ENCODE assay signal across 16 mouse cellular contexts in genomic region chr15:101927340-101928080, GRCm38 (mm10). TPM values are rescaled to one million over a fixed set of nuclear protein-coding genes. Genes with fewer than 3 reads are reported as not detected.
DNase-seq lines count a peak whose midpoint lies in the region; ATAC-seq and TF ChIP-seq lines count a peak whose summit lies in the region.
"Had no signal": no experiment of that assay in that cellular context is flagged by ENCODE, and none has a peak within 500 bp of the region (broad histone marks: within the 10 kb centered on the region; RNA-seq: fewer than 3 reads in every experiment).

No protein-coding gene starts in this region.

- no peak overlapping the region for H3K27ac ChIP-seq in heart, adult 2 months
- no peak overlapping the region for H3K27ac ChIP-seq in heart, embryonic 11.5 days (ENCODE audit: low read depth, low read length)
- H3K27ac ChIP-seq in hindbrain, embryonic 14.5 days, result no peak overlapping the region

- no peak for TF ChIP-seq POLR2A in heart, adult 2 months (IDR thresholded peaks at IDR 0.05; ENCODE audit: insufficient read depth, low read depth, low read length)

- H3K9me3 ChIP-seq in heart, embryonic 11.5 days (replicated peaks; ENCODE audit: control insufficient read depth, low read length), result no peaks in the 10 kb centered on the region
- no peaks in the 10 kb centered on the region for H3K9me3 ChIP-seq in hindbrain, embryonic 14.5 days (ENCODE audit: control insufficient read depth, low read length)

- intact Hi-C loops in heart, adult 2 months (cut with DNase I), result no loop called here

- no peak for TF ChIP-seq EP300 in heart, adult 2 months (IDR thresholded peaks at IDR 0.05; ENCODE audit: insufficient read depth, low read depth, low read length)

- ATAC-seq in heart, embryonic 11.5 days (replicated peaks; ENCODE audit: insufficient number of reproducible peaks, low FRiP score, low TSS enrichment), result no peak
- ATAC-seq in hindbrain, embryonic 14.5 days (ENCODE audit: low FRiP score), result no peak
- ATAC-seq: midbrain, embryonic 16.5 days had no signal

- H3K4me2 ChIP-seq in heart, embryonic 11.5 days, result no peak overlapping the region
- H3K4me2 ChIP-seq in hindbrain, embryonic 14.5 days (replicated peaks), result no peak overlapping the region
- H3K4me2 ChIP-seq: lung, embryonic 14.5 days had no signal

- 49% methylated on average over 12 of the region's 12 CpGs for WGBS in heart, adult 2 months
- WGBS in heart, embryonic 11.5 days (ENCODE audit: insufficient replicate concordance), result 67% methylated on average over 12 of the region's 12 CpGs
- WGBS in hindbrain, embryonic 14.5 days, result 80% methylated on average over 12 of the region's 12 CpGs

- no peaks in the 10 kb centered on the region; the same call in 1 of the 2 replicates for H3K4me1 ChIP-seq in heart, adult 2 months (ENCODE audit: control insufficient read depth, insufficient read depth, low read length)
- H3K4me1 ChIP-seq in heart, embryonic 11.5 days (ENCODE audit: control insufficient read depth, insufficient read depth, low read length), result 0 out of 2 replicates have a peak, but pooled peaks cover 14% of the 10 kb centered on the region
- peaks cover 17% of the 10 kb centered on the region; the same call in 1 of the 2 replicates for H3K4me1 ChIP-seq in hindbrain, embryonic 14.5 days (replicated peaks; ENCODE audit: control insufficient read depth, insufficient read depth, low read length)

- H3K27me3 ChIP-seq in heart, adult 2 months (ENCODE audit: control insufficient read depth, insufficient read depth, low read length), result no peaks in the 10 kb centered on the region; the same call in 1 of the 2 replicates
- H3K27me3 ChIP-seq in heart, embryonic 11.5 days (ENCODE audit: control insufficient read depth, insufficient read depth, low read length), result 0 out of 2 replicates have a peak, but pooled peaks cover 7% of the 10 kb centered on the region
- peaks cover 10% of the 10 kb centered on the region; the same call in 1 of the 2 replicates for H3K27me3 ChIP-seq in hindbrain, embryonic 14.5 days (ENCODE audit: control insufficient read depth, insufficient read depth, low read length)

- no peaks in the 10 kb centered on the region for H3K79me2 ChIP-seq in heart, adult 2 months (replicated peaks; ENCODE audit: control insufficient read depth, insufficient read depth, low read length)

- H3K9ac ChIP-seq in heart, adult 2 months (ENCODE audit: low read depth, low read length), result no peak overlapping the region
- H3K9ac ChIP-seq in heart, embryonic 11.5 days (ENCODE audit: low read depth, low read length), result no peak overlapping the region
- no peak overlapping the region for H3K9ac ChIP-seq in hindbrain, embryonic 14.5 days
- H3K9ac ChIP-seq: lung, embryonic 14.5 days had no signal

- no peaks in the 10 kb centered on the region for H3K36me3 ChIP-seq in heart, adult 2 months (ENCODE audit: control insufficient read depth, insufficient read depth, low read length)
- no peaks in the 10 kb centered on the region for H3K36me3 ChIP-seq in heart, embryonic 11.5 days (ENCODE audit: control insufficient read depth, insufficient read depth, low read length)
- no peaks in the 10 kb centered on the region for H3K36me3 ChIP-seq in hindbrain, embryonic 14.5 days (replicated peaks; ENCODE audit: control insufficient read depth, insufficient read depth)

- peak; percentile 30 to 37 for DNase-seq in heart, adult 2 months
- DNase-seq in adrenal gland, adult 2 months, result peak; percentile 75
- DNase-seq in kidney, adult 18-20 months, result peak; percentile 83
- peak; percentile 29 for DNase-seq in ovary, postnatal 10 days (ENCODE audit: low spot score)
- DNase-seq in thymus, postnatal 10 days (ENCODE audit: low spot score in 2 of 2), result no peak
- DNase-seq in cerebellum, postnatal 25 days, result no peak
- no peak for DNase-seq in hindbrain, embryonic 14.5 days (ENCODE audit: low spot score)
- DNase-seq: cerebellum, adult 2 months; gastrocnemius, postnatal 10 days; lung, embryonic 14.5 days had no signal

- no peak for TF ChIP-seq CTCF in heart, adult 2 months (IDR thresholded peaks at IDR 0.05)

- no peak overlapping the region for H3K4me3 ChIP-seq in heart, adult 2 months
- no peak overlapping the region for H3K4me3 ChIP-seq in heart, embryonic 11.5 days (ENCODE audit: low read depth, low read length)
- H3K4me3 ChIP-seq in hindbrain, embryonic 14.5 days (replicated peaks; ENCODE audit: low read length), result no peak overlapping the region
- H3K4me3 ChIP-seq: erythroblast, embryonic 14.5 days had no signal

RNA-seq across cellular contexts. Expression of gene Krt4, which starts 3.0 kb away (rescaled TPM):
- not detected for total RNA-seq in heart, adult 2 months (2021)
- polyA plus RNA-seq in heart, adult 2 months (2012; rRNA removed), result 0.43 TPM in 1 of 2 replicates, not detected in the other
- 0.07 TPM in 1 of 2 replicates, not detected in the other for polyA plus RNA-seq in heart, embryonic 11.5 days (2014; fragmentation: Nextera tagmentation; extraction: Ambion mirVana)
- not detected for total RNA-seq in adrenal gland, adult 2 months (2021)
- 0.08 and 0.33 TPM in 2 replicates for polyA plus RNA-seq in adrenal gland, adult 2 months (2012; rRNA removed)
- not detected in 2 replicates for polyA plus RNA-seq in hindbrain, embryonic 14.5 days (2014; fragmentation: Nextera tagmentation; extraction: Ambion mirVana)
- total RNA-seq: left cerebral cortex, adult 8-10 months had no signal
- polyA plus RNA-seq: cerebellum, adult 2 months; erythroblast, embryonic 14.5 days; hindbrain, embryonic 11.5 days; midbrain, embryonic 16.5 days had no signal

RNA-seq across cellular contexts. Expression of gene Krt79, which starts 12.6 kb away (rescaled TPM):
- under 1 TPM in 1 of 2 experiments, not detected in 1; 0.27 TPM for total RNA-seq in heart, adult 2 months (2021)
- 1.5 and 2.3 TPM in 2 replicates for polyA plus RNA-seq in heart, adult 2 months (2012; rRNA removed)
- 1.2 and 1.7 TPM in 2 replicates for polyA plus RNA-seq in heart, embryonic 11.5 days (2014; fragmentation: Nextera tagmentation; extraction: Ambion mirVana)
- total RNA-seq in adrenal gland, adult 2 months (2021), result 1 to 10 TPM; 1.1 to 2.3 TPM
- 0.26 and 1.8 TPM in 2 replicates for polyA plus RNA-seq in adrenal gland, adult 2 months (2012; rRNA removed)
- polyA plus RNA-seq in hindbrain, embryonic 14.5 days (2014; fragmentation: Nextera tagmentation; extraction: Ambion mirVana), result 0.29 TPM in 1 of 2 replicates, not detected in the other
- total RNA-seq: gastrocnemius, postnatal 10 days; left cerebral cortex, adult 8-10 months; neutrophil, adult 5-6 weeks had no signal
- polyA plus RNA-seq: cerebellum, adult 2 months; erythroblast, embryonic 14.5 days; hindbrain, embryonic 11.5 days had no signal

RNA-seq across cellular contexts. Expression of gene Krt78, which starts 26.6 kb away (rescaled TPM):
- under 1 TPM in 1 of 2 experiments, not detected in 1; 0.08 TPM for total RNA-seq in heart, adult 2 months (2021)
- polyA plus RNA-seq in heart, adult 2 months (2012; rRNA removed), result not detected in 2 replicates
- polyA plus RNA-seq in heart, embryonic 11.5 days (2014; fragmentation: Nextera tagmentation; extraction: Ambion mirVana), result not detected in 2 replicates
- not detected for total RNA-seq in adrenal gland, adult 2 months (2021)
- not detected in 2 replicates for polyA plus RNA-seq in adrenal gland, adult 2 months (2012; rRNA removed)
- polyA plus RNA-seq in hindbrain, embryonic 14.5 days (2014; fragmentation: Nextera tagmentation; extraction: Ambion mirVana), result 0.07 TPM in 1 of 2 replicates, not detected in the other
- total RNA-seq: gastrocnemius, postnatal 10 days; left cerebral cortex, adult 8-10 months; neutrophil, adult 5-6 weeks had no signal
- polyA plus RNA-seq: cerebellum, adult 2 months; hindbrain, embryonic 11.5 days; midbrain, embryonic 16.5 days had no signal

RNA-seq across cellular contexts. Expression of gene Krt76, which starts 34.8 kb away (rescaled TPM):
- not detected for total RNA-seq in heart, adult 2 months (2021)
- polyA plus RNA-seq in heart, adult 2 months (2012; rRNA removed), result not detected in 2 replicates
- polyA plus RNA-seq in heart, embryonic 11.5 days (2014; fragmentation: Nextera tagmentation; extraction: Ambion mirVana), result not detected in 2 replicates
- total RNA-seq in adrenal gland, adult 2 months (2021), result not detected
- not detected in 2 replicates for polyA plus RNA-seq in adrenal gland, adult 2 months (2012; rRNA removed)
- polyA plus RNA-seq in hindbrain, embryonic 14.5 days (2014; fragmentation: Nextera tagmentation; extraction: Ambion mirVana), result not detected in 2 replicates
- total RNA-seq: gastrocnemius, postnatal 10 days; left cerebral cortex, adult 8-10 months; neutrophil, adult 5-6 weeks had no signal
- polyA plus RNA-seq: cerebellum, adult 2 months; erythroblast, embryonic 14.5 days; hindbrain, embryonic 11.5 days; lung, embryonic 14.5 days had no signal

RNA-seq across cellular contexts. Expression of gene Krt77, which starts 58.0 kb away (rescaled TPM):
- total RNA-seq in heart, adult 2 months (2021), result under 1 TPM in 1 of 2 experiments, not detected in 1; 0.31 TPM
- polyA plus RNA-seq in heart, adult 2 months (2012; rRNA removed), result not detected in 2 replicates
- not detected in 2 replicates for polyA plus RNA-seq in heart, embryonic 11.5 days (2014; fragmentation: Nextera tagmentation; extraction: Ambion mirVana)
- total RNA-seq in adrenal gland, adult 2 months (2021), result not detected
- polyA plus RNA-seq in adrenal gland, adult 2 months (2012; rRNA removed), result not detected in 2 replicates
- 0.20 and 0.21 TPM in 2 replicates for polyA plus RNA-seq in hindbrain, embryonic 14.5 days (2014; fragmentation: Nextera tagmentation; extraction: Ambion mirVana)
- total RNA-seq: gastrocnemius, postnatal 10 days; neutrophil, adult 5-6 weeks had no signal
- polyA plus RNA-seq: erythroblast, embryonic 14.5 days; hindbrain, embryonic 11.5 days; lung, embryonic 14.5 days had no signal

Comparison
In these comparisons a context has a peak if more than half of its experiments do, and no peak if none do; other contexts are left out.
1. DNase-seq: peak in heart, adult 2 months (2 of 2), adrenal gland, adult 2 months (single experiment), kidney, adult 18-20 months (single experiment) and ovary, postnatal 10 days (single experiment); none in thymus, postnatal 10 days (0 of 2), cerebellum, postnatal 25 days (0 of 2) and hindbrain, embryonic 14.5 days (single experiment).